Mouse (Mus musculus) kidney, embryonic 16.5 days (tissue): ENCODE data around the gene Bdkrb1. TPM values are rescaled to one million over a fixed set of nuclear protein-coding genes. Genes with fewer than 3 reads are reported as not detected.

Source experiments
- ATAC-seq: fragments of 200-750 bp; cut with Nextera tagmentation; 2 replicates; pipeline ENCODE4 v1.8.0; 2017; ENCODE audit warnings: moderate TSS enrichment; ENCODE audit not compliant: low FRiP score, low TSS enrichment
- H3K27ac ChIP-seq: fragments of 300-500 bp; sonication (generic); 2 replicates; pipeline ENCODE4 v1.5.1; 2014; ENCODE audit warnings: low read length
- H3K27me3 ChIP-seq: fragments of 300-500 bp; sonication (generic); 2 replicates; pipeline ENCODE4 v1.6.1; 2014; ENCODE audit warnings: low read length, control low read depth, mixed read lengths; ENCODE audit not compliant: insufficient read depth
- H3K36me3 ChIP-seq: fragments of 300-500 bp; sonication (generic); 2 replicates; pipeline ENCODE4 v1.6.1; 2014; ENCODE audit warnings: low read length, control low read depth, mixed read lengths; ENCODE audit not compliant: insufficient read depth
- H3K4me1 ChIP-seq: fragments of 300-500 bp; sonication (generic); 2 replicates; pipeline ENCODE4 v1.6.1; 2014; ENCODE audit warnings: low read length, control low read depth, mixed read lengths; ENCODE audit not compliant: insufficient read depth
- H3K4me2 ChIP-seq: fragments of 300-500 bp; sonication (generic); replicated peaks from 2 replicates; pipeline ENCODE4 v1.6.1; 2014; ENCODE audit warnings: low read depth, low read length
- H3K4me3 ChIP-seq: fragments of 300-500 bp; sonication (generic); 2 replicates; pipeline ENCODE4 v1.5.1; 2014; ENCODE audit warnings: mild to moderate bottlenecking, low read length
- H3K9ac ChIP-seq: fragments of 300-500 bp; sonication (generic); replicated peaks from 2 replicates; pipeline ENCODE4 v1.6.1; 2014; ENCODE audit warnings: low read length
- H3K9me3 ChIP-seq: fragments of 300-500 bp; sonication (generic); 2 replicates; pipeline ENCODE4 v1.6.1; 2016; ENCODE audit warnings: low read length, control low read depth
- WGBS: fragments of 180-500 bp; shearing (Covaris S2); extraction: QIAGEN DNeasy Blood & Tissue Kit; methylation state at CpG from one replicate; pipeline ENCODE4 v1.1.7; 2014; 5-methylcytosine and 5-hydroxymethylcytosine counted together
- polyA plus RNA-seq: library from polyadenylated mRNA; unstranded; fragments of >200 nt; fragmentation: Nextera tagmentation; extraction: Ambion mirVana; gene quantifications from 2 replicates; pipeline ENCODE4 v1.2.1, GENCODE M21; 2015

Bdkrb1 gene
- polyA plus RNA-seq, 1 experiment from 2014 or later, result not detected

- Histone ChIP-seq H3K9ac (no peak overlapping the region), H3K4me3 (no peak overlapping the region), H3K27ac (no peak overlapping the region), H3K9me3 (peaks cover 10% of the 10 kb centered on the region; the same call in 1 of the 2 replicates), H3K4me2 (no peak overlapping the region), H3K27me3 (peaks cover 32% of the 10 kb centered on the region), H3K36me3 (no peaks in the 10 kb centered on the region), H3K4me1 (peaks cover 9% of the 10 kb centered on the region)
- ATAC-seq, result no peak
- 81% methylated on average over 5 of the region's 5 CpGs for WGBS
Observed at GRCm38 (mm10) chr12:105565221-105565620, 37.7 kb upstream of the Bdkrb1 start.

- Histone ChIP-seq H3K36me3 (no peaks in the 10 kb centered on the region), H3K4me3 (no peak overlapping the region), H3K9me3 (peaks cover 5% of the 10 kb centered on the region; the same call in 1 of the 2 replicates), H3K4me2 (no peak overlapping the region), H3K4me1 (no peaks in the 10 kb centered on the region), H3K27me3 (no peaks in the 10 kb centered on the region), H3K27ac (no peak overlapping the region), H3K9ac (no peak overlapping the region)
- 70% methylated on average over 3 of the region's 3 CpGs for WGBS
- no peak for ATAC-seq
Observed at GRCm38 (mm10) chr12:105571867-105572266, 31.0 kb upstream of the Bdkrb1 start.

- no peaks in the 10 kb centered on the region for H3K27me3 ChIP-seq
- H3K9ac ChIP-seq, result no peak overlapping the region
- no peak overlapping the region for H3K27ac ChIP-seq
- H3K4me2 ChIP-seq, result no peak overlapping the region
- ATAC-seq, result no peak
- H3K36me3 ChIP-seq, result no peaks in the 10 kb centered on the region
- no peaks in the 10 kb centered on the region for H3K9me3 ChIP-seq
- WGBS, result 74% methylated on average over 2 of the region's 2 CpGs
- H3K4me1 ChIP-seq, result no peaks in the 10 kb centered on the region
- no peak overlapping the region for H3K4me3 ChIP-seq
Observed at GRCm38 (mm10) chr12:105572622-105573021, 30.3 kb upstream of the Bdkrb1 start.

- H3K4me1 ChIP-seq, result no peaks in the 10 kb centered on the region
- no peaks in the 10 kb centered on the region for H3K36me3 ChIP-seq
- H3K9me3 ChIP-seq, result no peaks in the 10 kb centered on the region
- ATAC-seq, result no peak
- H3K4me2 ChIP-seq, result no peak overlapping the region
- H3K9ac ChIP-seq, result no peak overlapping the region
- no peak overlapping the region for H3K27ac ChIP-seq
- no peaks in the 10 kb centered on the region for H3K27me3 ChIP-seq
- H3K4me3 ChIP-seq, result no peak overlapping the region
- WGBS, result 91% methylated on average over 4 of the region's 4 CpGs
Observed at GRCm38 (mm10) chr12:105574356-105574755, 28.5 kb upstream of the Bdkrb1 start.

- no peak for ATAC-seq
Observed at GRCm38 (mm10) chr12:105580490-105580889, 22.4 kb upstream of the Bdkrb1 start.

GRCm38 (mm10) chr12:105582486-105582885, 20.4 kb upstream of the Bdkrb1 start:
- WGBS, result 66% methylated on average over 9 of the region's 9 CpGs

More at GRCm38 (mm10) chr12:105580490-105580889, 22.4 kb upstream of the Bdkrb1 start:
- no peak overlapping the region for H3K9ac ChIP-seq
- no peak overlapping the region for H3K27ac ChIP-seq
- H3K9me3 ChIP-seq, result no peaks in the 10 kb centered on the region
- no peaks in the 10 kb centered on the region for H3K27me3 ChIP-seq
- H3K36me3 ChIP-seq, result no peaks in the 10 kb centered on the region
- no peak overlapping the region for H3K4me3 ChIP-seq
- 67% methylated on average over 17 of the region's 17 CpGs for WGBS
- peaks cover 17% of the 10 kb centered on the region for H3K4me1 ChIP-seq
- no peak overlapping the region for H3K4me2 ChIP-seq

GRCm38 (mm10) chr12:105583484-105583883, 19.4 kb upstream of the Bdkrb1 start:
- H3K4me2 ChIP-seq, result no peak overlapping the region
- peak; percentile 44; the same call in 1 of the 2 replicates for ATAC-seq
- H3K9ac ChIP-seq, result no peak overlapping the region
- H3K36me3 ChIP-seq, result no peaks in the 10 kb centered on the region
- no peaks in the 10 kb centered on the region for H3K9me3 ChIP-seq
- 14% methylated on average over 2 of the region's 2 CpGs for WGBS
- no peaks in the 10 kb centered on the region; the same call in 1 of the 2 replicates for H3K27me3 ChIP-seq
- H3K27ac ChIP-seq, result no peak overlapping the region
- H3K4me1 ChIP-seq, result peaks cover 17% of the 10 kb centered on the region
- no peak overlapping the region for H3K4me3 ChIP-seq

More at GRCm38 (mm10) chr12:105582486-105582885, 20.4 kb upstream of the Bdkrb1 start:
- Histone ChIP-seq H3K4me1 (peaks cover 17% of the 10 kb centered on the region), H3K4me3 (no peak overlapping the region), H3K27me3 (no peaks in the 10 kb centered on the region; the same call in 1 of the 2 replicates), H3K9ac (no peak overlapping the region), H3K4me2 (no peak overlapping the region), H3K36me3 (no peaks in the 10 kb centered on the region), H3K27ac (no peak overlapping the region), H3K9me3 (no peaks in the 10 kb centered on the region)
- no peak for ATAC-seq

GRCm38 (mm10) chr12:105584851-105585250, 18.0 kb upstream of the Bdkrb1 start:
- H3K9ac ChIP-seq, result 0 out of 2 replicates have a peak overlapping the region, but pooled peaks have one; percentile 4
- H3K4me3 ChIP-seq, result no peak overlapping the region
- no peaks in the 10 kb centered on the region for H3K9me3 ChIP-seq
- 16% methylated on average over 12 of the region's 12 CpGs for WGBS
- H3K36me3 ChIP-seq, result no peaks in the 10 kb centered on the region
- H3K4me2 ChIP-seq, result no peak overlapping the region
- ATAC-seq, result peak; percentile 69
- peaks cover 16% of the 10 kb centered on the region for H3K4me1 ChIP-seq
- H3K27me3 ChIP-seq, result no peaks in the 10 kb centered on the region; the same call in 1 of the 2 replicates
- no peak overlapping the region for H3K27ac ChIP-seq

GRCm38 (mm10) chr12:105587526-105587925, 15.4 kb upstream of the Bdkrb1 start:
- no peak for ATAC-seq
- WGBS, result 89% methylated on average over 8 of the region's 8 CpGs
- Histone ChIP-seq H3K9ac (no peak overlapping the region), H3K36me3 (no peaks in the 10 kb centered on the region), H3K4me1 (peaks cover 10% of the 10 kb centered on the region), H3K4me2 (no peak overlapping the region), H3K9me3 (no peaks in the 10 kb centered on the region), H3K4me3 (no peak overlapping the region), H3K27ac (no peak overlapping the region), H3K27me3 (no peaks in the 10 kb centered on the region; the same call in 1 of the 2 replicates)

GRCm38 (mm10) chr12:105590786-105591185, 12.1 kb upstream of the Bdkrb1 start:
- Histone ChIP-seq H3K27ac (no peak overlapping the region), H3K9ac (no peak overlapping the region), H3K27me3 (no peaks in the 10 kb centered on the region; the same call in 1 of the 2 replicates), H3K9me3 (no peaks in the 10 kb centered on the region), H3K4me1 (no peaks in the 10 kb centered on the region), H3K4me3 (no peak overlapping the region), H3K4me2 (no peak overlapping the region), H3K36me3 (no peaks in the 10 kb centered on the region)
- 67% methylated on average over 7 of the region's 7 CpGs for whole genome bisulfite sequencing
- ATAC-seq, result no peak
